In the genomic region with DNA sequence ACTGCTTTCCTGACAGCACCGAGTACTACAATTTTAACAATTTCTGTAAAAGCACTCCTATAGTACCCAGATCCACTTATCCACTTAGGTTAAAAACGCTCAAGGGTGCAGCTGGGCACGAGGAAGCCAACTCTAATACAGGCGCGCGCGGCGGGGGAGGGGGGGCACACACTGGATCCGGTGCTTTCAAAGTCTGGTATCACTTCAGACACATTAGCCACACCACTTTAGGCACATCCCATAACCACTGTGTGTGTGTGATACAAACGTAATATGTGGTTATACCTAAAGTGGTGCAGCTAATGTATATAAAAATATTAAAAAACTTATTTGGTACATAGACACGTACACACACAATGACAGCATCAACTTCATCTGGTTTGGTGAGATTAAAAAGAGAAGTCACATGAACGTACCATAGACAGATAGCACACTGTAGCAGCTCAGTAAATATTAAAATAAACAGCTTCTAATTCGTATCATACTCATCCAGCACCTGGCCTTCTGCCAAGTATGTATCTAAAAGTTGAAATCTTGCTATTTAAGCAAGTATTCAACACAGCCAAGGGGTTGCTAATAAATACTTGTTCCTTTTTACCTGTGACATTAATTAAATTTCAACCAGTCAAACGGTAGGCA, we compare ENCODE assay signal across 22 mouse cellular contexts. TPM values are rescaled to one million over a fixed set of nuclear protein-coding genes. Genes with fewer than 3 reads are reported as not detected.
DNase-seq lines count a peak whose midpoint lies in the region; ATAC-seq lines count a peak whose summit lies in the region.
"Had no signal": no experiment of that assay in that cellular context is flagged by ENCODE, and none has a peak within 500 bp of the region (broad histone marks: within the 10 kb centered on the region; RNA-seq: fewer than 3 reads in every experiment).

No protein-coding gene starts in this region.

- no peak overlapping the region for H3K4me3 ChIP-seq in liver, embryonic 11.5 days (ENCODE audit: low read depth, low read length)
- peak overlapping the region; percentile 31 for H3K4me3 ChIP-seq in liver, embryonic 16.5 days (ENCODE audit: low read depth, low read length)
- H3K4me3 ChIP-seq in hindbrain, embryonic 16.5 days (ENCODE audit: low read length), result no peak overlapping the region
- H3K4me3 ChIP-seq: forebrain, embryonic 13.5 days; gastrocnemius, adult 2 months; hindbrain, embryonic 13.5 days; intestine, embryonic 15.5 days; limb, embryonic 10.5 days; lung, embryonic 15.5 days; midbrain, embryonic 10.5 days; neural tube, embryonic 12.5 days had no signal

- peak overlapping the region; percentile 33; the same call in 1 of the 2 replicates for H3K4me2 ChIP-seq in liver, embryonic 11.5 days
- H3K4me2 ChIP-seq in liver, embryonic 16.5 days (ENCODE audit: low read depth, low read length), result peak overlapping the region; percentile 93
- no peak overlapping the region for H3K4me2 ChIP-seq in hindbrain, embryonic 16.5 days (ENCODE audit: low read length)
- H3K4me2 ChIP-seq: forebrain, embryonic 13.5 days; hindbrain, embryonic 13.5 days; intestine, embryonic 15.5 days; lung, embryonic 15.5 days; neural tube, embryonic 12.5 days had no signal

- H3K27ac ChIP-seq in liver, embryonic 11.5 days (ENCODE audit: low read depth, low read length), result no peak overlapping the region
- H3K27ac ChIP-seq in liver, embryonic 16.5 days (ENCODE audit: low read length), result peak overlapping the region; percentile 73
- H3K27ac ChIP-seq in hindbrain, embryonic 16.5 days (ENCODE audit: low read depth, low read length), result no peak overlapping the region
- H3K27ac ChIP-seq: forebrain, embryonic 13.5 days; gastrocnemius, adult 2 months; hindbrain, embryonic 13.5 days; intestine, embryonic 15.5 days; limb, embryonic 10.5 days; lung, embryonic 15.5 days; midbrain, embryonic 10.5 days; neural tube, embryonic 12.5 days had no signal

- no peaks in the 10 kb centered on the region for H3K9me3 ChIP-seq in liver, embryonic 11.5 days (ENCODE audit: control insufficient read depth, low read length)
- H3K9me3 ChIP-seq in liver, embryonic 16.5 days (replicated peaks; ENCODE audit: control insufficient read depth, low read length), result no peaks in the 10 kb centered on the region
- H3K9me3 ChIP-seq in hindbrain, embryonic 16.5 days (ENCODE audit: control insufficient read depth, low read length), result no peaks in the 10 kb centered on the region
- H3K9me3 ChIP-seq: forebrain, embryonic 13.5 days; hindbrain, embryonic 13.5 days; intestine, embryonic 15.5 days; limb, embryonic 10.5 days; lung, embryonic 15.5 days; midbrain, embryonic 10.5 days; neural tube, embryonic 12.5 days had no signal

- peaks cover 24% of the 10 kb centered on the region for H3K36me3 ChIP-seq in liver, embryonic 11.5 days (ENCODE audit: control insufficient read depth, insufficient read depth, low read length)
- H3K36me3 ChIP-seq in liver, embryonic 16.5 days (ENCODE audit: control insufficient read depth, insufficient read depth), result peaks cover 21% of the 10 kb centered on the region
- peaks cover 11% of the 10 kb centered on the region for H3K36me3 ChIP-seq in hindbrain, embryonic 16.5 days (ENCODE audit: control insufficient read depth, insufficient read depth, low read length)

- 82% methylated on average over 14 of the region's 14 CpGs for WGBS in liver, embryonic 11.5 days
- 53% methylated on average over 14 of the region's 14 CpGs for WGBS in liver, embryonic 16.5 days (ENCODE audit: insufficient replicate concordance)
- 89% methylated on average over 14 of the region's 14 CpGs for WGBS in hindbrain, embryonic 16.5 days

- DNase-seq in liver, embryonic 11.5 days (ENCODE audit: low spot score), result no peak
- DNase-seq in liver, result no peak
- peak; percentile 49 to 80 for DNase-seq in spleen, postnatal 10 days (ENCODE audit: low spot score in 2 of 2)
- DNase-seq in cerebellum, postnatal 14 days, result no peak
- no peak for DNase-seq in frontal cortex, postnatal 25 days (ENCODE audit: low spot score in 2 of 2)
- DNase-seq: adrenal gland, postnatal 14 days; cerebellum, adult 9-10 months; gastrocnemius, adult 2 months; heart, postnatal 10 days had no signal

- ATAC-seq in liver, embryonic 11.5 days (replicated peaks; ENCODE audit: low FRiP score), result no peak
- ATAC-seq in common myeloid progenitor, adult 5-6 weeks (replicated peaks; ENCODE audit: low read depth, poor library complexity, severe bottlenecking), result peak; percentile 20; the same call in 1 of the 2 replicates
- ATAC-seq in liver, embryonic 16.5 days (ENCODE audit: low read depth), result peak; percentile 17
- no peak for ATAC-seq in hindbrain, embryonic 16.5 days
- ATAC-seq: forebrain, embryonic 13.5 days; intestine, embryonic 15.5 days had no signal

- H3K27me3 ChIP-seq in liver, embryonic 11.5 days (replicated peaks; ENCODE audit: control insufficient read depth, insufficient read depth, low read length), result no peaks in the 10 kb centered on the region
- H3K27me3 ChIP-seq in liver, embryonic 16.5 days (ENCODE audit: control insufficient read depth, insufficient read depth, low read depth, low read length), result no peaks in the 10 kb centered on the region
- no peaks in the 10 kb centered on the region for H3K27me3 ChIP-seq in hindbrain, embryonic 16.5 days (replicated peaks; ENCODE audit: control insufficient read depth, insufficient read depth, low read length)
- H3K27me3 ChIP-seq: CH12.LX; forebrain, embryonic 13.5 days; hindbrain, embryonic 13.5 days; intestine, embryonic 15.5 days; lung, embryonic 15.5 days; neural tube, embryonic 12.5 days had no signal

- no peak overlapping the region for H3K9ac ChIP-seq in liver, embryonic 11.5 days (ENCODE audit: low read depth, low read length)
- peak overlapping the region; percentile 13; the same call in 1 of the 2 replicates for H3K9ac ChIP-seq in liver, embryonic 16.5 days (ENCODE audit: low read depth, low read length)
- no peak overlapping the region for H3K9ac ChIP-seq in hindbrain, embryonic 16.5 days (ENCODE audit: low read depth, low read length)
- H3K9ac ChIP-seq: forebrain, embryonic 13.5 days; hindbrain, embryonic 13.5 days; intestine, embryonic 15.5 days; lung, embryonic 15.5 days; neural tube, embryonic 12.5 days had no signal

- H3K4me1 ChIP-seq in liver, embryonic 11.5 days (replicated peaks; ENCODE audit: control insufficient read depth, insufficient read depth, low read length), result peaks cover 31% of the 10 kb centered on the region
- H3K4me1 ChIP-seq in liver, embryonic 16.5 days (ENCODE audit: control insufficient read depth, low read depth, low read length), result peaks cover 39% of the 10 kb centered on the region
- H3K4me1 ChIP-seq in hindbrain, embryonic 16.5 days (ENCODE audit: control insufficient read depth, insufficient read depth, low read depth, low read length), result peaks cover 8% of the 10 kb centered on the region

RNA-seq across cellular contexts. Expression of gene Metap2, which starts 10.9 kb away (rescaled TPM):
- polyA plus RNA-seq in liver, embryonic 11.5 days (2014; fragmentation: Nextera tagmentation; extraction: Ambion mirVana), result 397 and 398 TPM in 2 replicates
- total RNA-seq in common myeloid progenitor, adult 5-6 weeks (2017), result 394 and 436 TPM in 2 replicates
- polyA plus RNA-seq in liver, embryonic 16.5 days (2015; fragmentation: Nextera tagmentation; extraction: Ambion mirVana), result 161 TPM in 2 replicates
- polyA plus RNA-seq in hindbrain, embryonic 16.5 days (2015; fragmentation: Nextera tagmentation; extraction: Ambion mirVana), result 138 and 152 TPM in 2 replicates

RNA-seq across cellular contexts. Expression of gene Usp44, which starts 54.6 kb away (rescaled TPM):
- 4.0 and 4.3 TPM in 2 replicates for polyA plus RNA-seq in liver, embryonic 11.5 days (2014; fragmentation: Nextera tagmentation; extraction: Ambion mirVana)
- 0.87 and 1.3 TPM in 2 replicates for total RNA-seq in common myeloid progenitor, adult 5-6 weeks (2017)
- polyA plus RNA-seq in liver, embryonic 16.5 days (2015; fragmentation: Nextera tagmentation; extraction: Ambion mirVana), result 0.87 and 1.1 TPM in 2 replicates
- 0.27 and 0.29 TPM in 2 replicates for polyA plus RNA-seq in hindbrain, embryonic 16.5 days (2015; fragmentation: Nextera tagmentation; extraction: Ambion mirVana)
- total RNA-seq: adrenal gland, postnatal 14 days; heart, postnatal 10 days; layer of hippocampus, adult 18-20 months had no signal
- polyA plus RNA-seq: urinary bladder, adult 2 months had no signal

Comparison
In these comparisons a context has a peak if more than half of its experiments do, and no peak if none do; other contexts are left out.
1. ATAC-seq: peak in common myeloid progenitor, adult 5-6 weeks (single experiment) and liver, embryonic 16.5 days (single experiment); none in liver, embryonic 11.5 days (single experiment) and hindbrain, embryonic 16.5 days (single experiment).
2. DNase-seq: peak in spleen, postnatal 10 days (2 of 2); none in liver, embryonic 11.5 days (single experiment), liver (single experiment), cerebellum, postnatal 14 days (0 of 2) and frontal cortex, postnatal 25 days (0 of 2).